Mouse (Mus musculus) T-helper 17 cell (primary cell): Measurements from ENCODE around the gene Smchd1.
"Not testable (repeated sequence)": the region's sequence is repeated elsewhere in the genome, so short reads cannot be mapped to it uniquely, and the experiment has no call there.

Source experiments
- in situ Hi-C, 2 experiments: fragments of 300-600 bp; cut with MboI, MseI; formaldehyde crosslinking; loops; 1 replicate in 1 of 2; 2 replicates in 1 of 2; pipeline ENCODE4 v1.15.1; 2025; ENCODE audit warnings: high pct_unique_total_duplicates in 2 of 2

The Smchd1 gene

DNA sequence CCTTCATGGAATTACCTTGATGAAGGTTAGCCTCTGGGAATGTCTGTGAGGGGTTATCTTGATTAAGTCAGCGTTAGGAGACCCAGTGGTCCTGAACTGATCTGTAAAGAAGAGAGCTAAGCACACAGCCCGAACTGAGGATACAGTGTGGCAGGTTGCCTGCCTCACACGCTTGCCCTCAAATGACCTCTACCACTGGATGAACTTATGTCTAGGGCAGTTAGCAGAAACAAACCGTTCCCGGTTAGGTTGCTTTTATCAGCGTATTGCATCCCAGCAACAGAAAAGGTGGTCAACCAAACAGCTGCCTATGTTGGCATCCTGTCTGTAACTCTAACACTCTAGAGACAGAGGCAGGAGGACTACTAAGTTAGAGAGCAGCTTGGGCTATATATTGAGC, 30.0 kb downstream of the Smchd1 start:
- in situ Hi-C loops: loop anchor here in 1 of 2 experiments (5.0 kb wide), 1 partner anchor 38 kb away; no protein-coding TSS in a partner anchor

DNA sequence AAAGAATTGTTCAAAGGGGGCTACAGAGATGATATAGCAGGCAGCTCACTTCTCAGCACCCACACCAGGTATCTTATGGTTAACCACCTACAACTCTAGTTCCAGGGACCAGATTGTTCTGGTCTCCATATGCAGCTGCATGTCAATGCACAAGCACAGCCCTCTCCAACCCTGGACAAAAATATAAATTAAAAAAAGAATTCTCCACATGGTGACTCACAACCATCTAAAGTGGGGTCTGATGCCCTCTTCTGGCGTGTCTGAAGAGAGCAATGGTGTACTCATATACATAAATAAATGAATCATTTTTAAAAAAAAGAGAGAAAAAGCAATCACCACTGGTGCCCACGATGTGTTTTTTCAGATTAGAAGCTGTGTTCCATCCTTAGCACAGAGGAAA, 30.4 kb downstream of the Smchd1 start:
- in situ Hi-C loops: loop anchor here in 1 of 2 experiments (5.0 kb wide), 1 partner anchor 37 kb away; no protein-coding TSS in a partner anchor

DNA sequence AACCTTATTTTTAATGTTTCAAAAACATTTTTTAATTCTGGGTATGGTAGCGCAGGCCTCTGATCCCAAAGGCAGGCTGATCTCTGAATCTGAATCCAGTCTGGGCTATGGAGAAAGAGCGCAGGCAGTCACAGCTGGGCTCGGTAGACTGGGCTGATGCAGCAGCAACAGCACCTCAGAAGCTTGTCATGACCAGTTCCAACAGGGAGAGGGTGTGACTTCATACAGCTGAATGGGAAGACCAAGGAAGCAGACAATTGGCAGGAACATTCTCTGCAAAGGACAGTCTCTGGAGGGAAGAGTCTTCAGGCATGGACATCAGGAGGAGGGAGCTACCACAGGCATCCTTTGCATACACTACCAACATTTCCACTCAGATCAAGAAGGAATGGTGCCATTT, 31.0 kb downstream of the Smchd1 start:
- in situ Hi-C loops: no loop called here

DNA sequence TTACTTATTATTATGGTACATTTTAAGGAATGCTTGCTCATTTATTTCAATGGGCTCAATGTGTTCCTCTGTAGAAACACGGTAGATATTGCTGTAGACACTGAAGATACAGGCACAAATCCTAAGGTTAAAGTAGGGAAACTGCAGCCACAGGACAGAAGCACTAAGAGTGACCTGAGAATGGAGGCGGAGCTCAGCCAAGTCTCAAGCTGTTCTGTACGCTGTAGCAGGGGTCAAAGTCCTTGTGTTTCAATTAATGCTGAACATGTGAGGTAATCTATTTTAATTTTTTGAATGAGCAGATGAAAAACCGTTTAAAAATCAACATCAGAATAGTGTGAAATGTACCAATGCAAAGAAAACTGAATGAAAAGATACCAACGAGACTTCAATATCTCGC, 31.9 kb downstream of the Smchd1 start:
- in situ Hi-C loops: no loop called here

DNA sequence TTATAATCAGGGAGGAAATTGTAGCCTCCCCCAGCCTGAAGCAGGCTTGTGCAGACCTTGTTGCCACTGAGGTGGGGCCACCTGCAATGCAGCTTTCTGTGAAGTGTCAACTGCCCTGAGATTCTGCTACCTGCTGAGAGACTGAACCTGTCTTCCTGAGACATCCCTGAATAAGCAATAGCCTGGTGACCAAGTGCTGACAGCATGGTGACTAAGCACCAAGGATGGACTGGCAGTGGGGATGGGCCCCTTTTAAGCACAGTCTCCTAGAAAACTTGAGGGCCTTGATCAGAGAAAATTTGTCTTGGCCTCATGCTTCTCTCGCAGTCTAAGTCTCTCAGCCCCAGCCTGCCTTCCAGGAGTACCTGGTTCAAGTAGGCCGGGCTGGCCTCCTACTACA, 52.6 kb downstream of the Smchd1 start:
- in situ Hi-C loops: not testable (repeated sequence)

DNA sequence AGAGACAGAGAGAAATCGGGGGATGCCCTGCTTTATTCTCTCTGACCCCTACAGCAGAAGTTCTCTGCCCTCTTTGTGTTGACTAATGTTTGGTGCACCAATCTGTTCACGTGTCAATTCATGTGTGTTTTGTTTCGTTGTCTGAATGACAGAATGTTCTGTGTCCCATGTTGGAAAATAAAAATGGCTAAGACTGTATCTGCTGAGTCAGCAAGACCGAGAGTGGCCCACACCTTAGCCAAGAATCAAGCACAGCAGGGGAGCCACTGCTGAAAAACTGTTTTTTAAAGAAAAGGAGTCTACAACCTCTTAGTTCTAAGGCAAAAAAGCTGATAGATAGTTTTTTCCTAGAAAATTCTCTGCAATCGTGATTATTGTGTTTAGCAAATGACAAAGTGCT, 55.7 kb downstream of the Smchd1 start:
- in situ Hi-C loops: loop anchor here (5.0 to 10.0 kb wide), 2 partner anchors 67 to 235 kb away; no protein-coding TSS in a partner anchor

DNA sequence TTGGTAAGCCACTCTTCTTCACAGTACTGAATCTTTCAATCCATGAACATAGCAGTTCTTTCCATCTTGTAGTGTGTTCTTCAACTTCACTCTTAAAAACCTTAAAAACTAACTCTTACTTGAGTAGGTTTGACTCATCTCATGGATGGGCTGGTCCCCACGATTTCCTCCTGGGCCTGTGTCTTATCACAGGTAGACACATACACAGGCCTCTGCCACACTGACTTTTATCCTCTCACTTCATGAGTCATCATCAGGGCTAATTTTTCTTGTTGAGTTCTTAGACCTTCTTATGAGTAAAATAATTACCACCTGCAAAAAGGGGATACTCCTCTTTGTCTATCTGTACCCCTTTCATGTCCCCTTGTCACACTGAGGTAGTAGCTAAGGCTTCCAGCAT, 58.1 kb downstream of the Smchd1 start:
- in situ Hi-C loops: loop anchor here (5.0 to 10.0 kb wide), 2 partner anchors 65 to 238 kb away; no protein-coding TSS in a partner anchor

DNA sequence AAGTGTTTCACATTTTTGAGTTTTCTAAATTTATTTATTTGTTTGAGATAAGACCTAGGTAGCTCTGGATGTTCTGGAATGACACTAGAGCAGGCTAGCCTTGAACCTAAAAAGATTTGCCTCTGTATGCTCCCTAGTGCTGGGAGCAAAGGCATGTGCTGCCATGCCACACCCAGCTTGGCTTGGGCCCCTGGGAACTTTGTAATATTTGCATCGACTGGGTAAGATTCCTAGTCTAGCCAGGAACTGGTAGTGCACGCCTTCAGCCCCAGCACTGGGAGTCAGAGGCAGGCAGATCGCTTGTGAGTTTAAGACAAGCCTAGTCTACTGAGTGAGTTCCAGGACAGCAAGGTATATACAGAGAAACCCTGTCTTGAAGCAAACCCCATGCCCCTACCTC, 87.7 kb downstream of the Smchd1 start:
- in situ Hi-C loops: loop anchor here in 1 of 2 experiments (25.0 kb wide), 1 partner anchor 250 kb away; no protein-coding TSS in a partner anchor

DNA sequence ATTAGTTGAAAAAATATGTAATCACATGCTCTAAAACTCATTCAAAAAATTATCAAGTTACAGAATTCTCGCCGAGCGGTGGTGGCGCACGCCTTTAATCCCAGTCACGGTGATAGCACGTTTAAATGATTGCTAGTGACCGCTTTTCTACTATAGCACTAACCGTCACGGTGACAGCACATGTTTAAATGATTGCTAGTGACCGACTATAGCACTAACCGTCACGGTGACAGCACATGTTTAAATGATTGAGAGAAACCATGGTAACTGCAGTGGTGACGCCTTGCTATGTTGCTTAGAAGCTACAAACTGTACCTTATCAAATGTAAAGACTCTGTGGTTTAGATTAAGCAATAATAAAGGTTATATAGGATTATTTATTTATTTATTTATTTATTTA, 94.8 kb downstream of the Smchd1 start:
- in situ Hi-C loops: loop anchor here in 1 of 2 experiments (25.0 kb wide), 1 partner anchor 257 kb away; no protein-coding TSS in a partner anchor

DNA sequence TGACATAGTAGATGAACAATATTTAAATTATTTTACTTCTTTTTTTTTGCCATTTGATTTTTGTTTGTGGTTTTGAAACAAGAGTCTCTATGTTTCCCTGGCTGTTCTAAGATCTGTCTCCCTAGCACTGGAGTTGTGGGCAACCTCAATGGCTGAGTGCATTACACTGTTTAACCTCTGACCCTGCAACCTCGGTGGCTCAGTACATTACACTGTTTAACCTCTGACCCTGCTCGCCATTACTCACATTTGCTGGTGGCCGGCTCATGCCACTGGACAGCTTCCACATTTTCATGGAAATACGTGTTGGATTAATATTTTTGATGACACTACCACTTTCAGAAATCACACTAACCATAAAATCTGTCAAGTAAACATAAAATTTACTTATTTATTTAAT, 97.2 kb downstream of the Smchd1 start:
- in situ Hi-C loops: loop anchor here in 1 of 2 experiments (25.0 kb wide), 1 partner anchor 259 kb away; no protein-coding TSS in a partner anchor

DNA sequence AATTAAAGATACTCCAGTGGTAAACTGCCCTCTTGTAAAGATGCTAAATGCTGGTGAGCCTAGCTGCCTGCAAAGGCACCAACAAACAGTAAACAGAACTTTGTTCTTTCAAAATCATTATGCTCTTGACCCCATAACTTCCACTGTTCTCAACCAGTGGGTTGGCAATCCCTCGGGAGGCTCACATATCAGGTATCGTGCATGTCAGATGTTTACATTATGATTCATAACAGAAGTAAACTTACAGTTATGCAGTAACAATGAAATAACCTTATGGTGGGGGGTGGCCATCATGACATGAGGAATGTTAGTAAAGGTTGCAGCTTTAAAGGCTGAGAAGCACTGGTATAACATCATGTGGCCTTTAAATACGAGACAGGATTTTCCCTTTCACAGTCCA, 119.6 kb downstream of the Smchd1 start:
- in situ Hi-C loops: no loop called here

DNA sequence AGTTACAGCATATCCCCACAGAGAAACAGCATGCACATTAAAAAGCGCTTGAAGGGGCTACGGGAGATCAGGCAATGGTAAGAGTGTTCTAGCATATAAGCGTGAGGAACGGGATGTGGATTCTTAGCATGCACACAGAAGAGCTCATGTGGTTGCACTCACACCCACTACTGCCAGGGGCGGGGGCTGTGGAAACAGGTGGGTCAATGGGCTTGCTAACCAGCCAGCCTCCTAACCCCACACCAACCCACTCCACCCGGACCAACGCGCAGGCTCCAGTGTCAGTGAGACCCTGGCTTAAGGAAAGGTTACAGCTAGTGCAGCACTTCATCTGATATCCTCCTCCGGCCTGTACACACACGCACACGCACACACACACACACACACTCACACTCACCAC, 120.9 kb downstream of the Smchd1 start:
- in situ Hi-C loops: loop anchor here in 1 of 2 experiments (5.0 kb wide), 1 partner anchor 63 kb away; no protein-coding TSS in a partner anchor

DNA sequence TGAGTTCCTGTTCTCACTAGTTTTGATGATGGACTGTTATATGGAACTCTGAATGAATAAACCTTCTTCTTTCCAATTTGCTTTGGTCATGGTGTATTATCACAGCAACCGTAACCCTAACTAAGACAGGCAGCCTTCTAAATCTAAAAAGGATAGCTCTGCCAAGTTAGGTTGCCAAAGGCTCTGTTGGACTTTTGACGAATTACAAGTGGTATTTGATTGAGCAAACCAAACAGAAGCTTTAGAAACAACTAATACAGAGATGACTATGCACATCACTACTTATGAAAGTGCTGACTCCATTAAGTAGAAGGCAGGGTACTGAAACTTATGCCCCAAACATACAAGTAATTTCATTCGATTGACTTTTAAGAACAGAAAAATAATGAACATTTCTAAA, 127.0 kb downstream of the Smchd1 start:
- in situ Hi-C loops: no loop called here

DNA sequence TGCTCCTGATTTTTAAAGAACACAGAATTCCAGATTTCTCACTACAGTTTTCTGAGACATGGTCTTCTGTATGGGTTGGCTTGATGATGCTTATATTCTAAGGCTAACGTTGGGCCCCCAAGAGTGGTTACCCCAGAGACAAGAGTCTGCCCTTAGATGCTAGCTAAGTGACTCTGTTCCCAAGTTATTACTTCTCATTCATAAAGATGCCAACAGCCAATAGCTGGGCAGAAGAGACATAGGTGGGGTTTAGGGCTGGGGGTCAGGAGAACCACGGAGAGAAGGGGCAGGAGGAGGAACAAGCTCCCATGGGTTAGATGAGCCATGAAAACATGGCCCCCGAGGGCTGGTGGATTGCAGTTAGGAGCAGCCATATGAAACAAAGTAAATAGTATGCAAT, 133.1 kb downstream of the Smchd1 start:
- in situ Hi-C loops: no loop called here

DNA sequence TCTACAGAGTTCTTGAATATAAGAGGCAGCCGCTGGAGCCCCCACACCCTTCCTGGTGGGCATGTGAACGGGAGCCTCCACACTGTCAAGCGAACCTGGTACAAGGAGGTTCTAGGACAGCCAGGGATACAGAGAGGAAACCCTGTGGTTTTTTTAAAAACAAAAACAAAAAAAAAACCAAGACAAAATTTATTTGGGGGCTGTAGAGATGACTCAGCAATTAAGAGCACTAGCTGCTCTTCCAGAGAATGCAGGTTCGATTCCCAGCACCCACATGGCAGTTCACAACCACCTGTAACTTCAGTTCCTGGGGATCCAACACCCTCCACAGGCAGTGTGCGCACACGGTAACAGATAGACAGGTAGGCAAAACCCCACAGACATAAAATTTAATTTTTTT, 136.5 kb downstream of the Smchd1 start:
- in situ Hi-C loops: no loop called here

DNA sequence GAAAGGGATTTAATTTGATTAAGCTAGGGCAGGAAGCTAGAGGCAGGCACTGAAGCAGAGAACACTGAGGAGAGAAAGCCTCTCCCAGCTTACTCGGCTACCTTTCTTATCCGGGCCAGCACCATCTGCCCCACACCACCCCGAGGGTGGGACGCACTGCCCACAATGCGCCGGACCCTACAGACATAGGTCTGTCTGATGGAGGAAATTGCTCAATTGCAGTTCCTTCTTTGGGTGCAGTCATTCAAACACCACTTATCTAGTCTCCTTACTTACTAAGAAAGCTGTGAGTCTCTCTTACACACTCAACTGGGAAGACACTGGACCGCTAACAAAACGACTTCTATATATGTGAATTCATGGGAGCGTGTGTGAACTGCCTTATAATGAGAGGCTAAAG, 137.6 kb downstream of the Smchd1 start:
- in situ Hi-C loops: no loop called here

DNA sequence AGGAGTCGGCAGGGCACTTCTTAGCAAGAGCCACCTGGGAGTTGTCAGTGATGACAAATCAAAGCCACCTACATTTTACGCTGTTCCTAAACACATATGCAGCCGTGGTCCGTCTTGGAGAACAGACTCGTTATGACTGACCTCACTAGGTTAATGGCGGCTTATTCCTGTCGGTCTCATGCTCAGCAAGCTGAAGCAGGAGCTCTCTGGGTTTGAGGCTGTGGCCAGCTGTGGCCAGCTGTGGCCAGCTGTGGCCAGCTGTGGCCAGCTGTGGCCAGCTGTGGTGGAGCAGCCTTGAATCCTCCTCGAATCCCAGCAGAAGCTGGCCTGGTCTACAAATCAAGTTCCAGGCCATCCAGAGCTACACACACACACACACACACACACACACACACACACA, 138.7 kb downstream of the Smchd1 start:
- in situ Hi-C loops: no loop called here

DNA sequence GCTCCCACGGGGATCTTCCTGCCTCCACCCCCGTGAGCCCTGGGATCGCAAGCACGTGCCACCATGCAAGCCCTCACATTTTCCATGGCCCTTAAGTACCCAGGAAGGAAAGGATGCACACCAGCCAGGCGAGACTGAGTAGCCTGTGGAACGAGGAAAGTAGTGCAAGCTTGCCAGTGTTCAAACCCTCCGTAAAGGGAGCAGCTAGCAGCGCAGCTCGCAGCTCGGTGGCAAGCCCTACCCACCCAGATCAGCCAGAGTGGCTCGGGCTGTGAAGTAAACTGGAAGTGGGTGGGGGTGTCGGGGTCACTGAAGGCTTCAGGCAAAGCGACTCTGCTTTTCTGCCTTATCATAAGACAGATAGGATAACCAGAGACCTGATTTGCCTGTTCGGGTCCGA, 142.8 kb downstream of the Smchd1 start:
- in situ Hi-C loops: no loop called here

DNA sequence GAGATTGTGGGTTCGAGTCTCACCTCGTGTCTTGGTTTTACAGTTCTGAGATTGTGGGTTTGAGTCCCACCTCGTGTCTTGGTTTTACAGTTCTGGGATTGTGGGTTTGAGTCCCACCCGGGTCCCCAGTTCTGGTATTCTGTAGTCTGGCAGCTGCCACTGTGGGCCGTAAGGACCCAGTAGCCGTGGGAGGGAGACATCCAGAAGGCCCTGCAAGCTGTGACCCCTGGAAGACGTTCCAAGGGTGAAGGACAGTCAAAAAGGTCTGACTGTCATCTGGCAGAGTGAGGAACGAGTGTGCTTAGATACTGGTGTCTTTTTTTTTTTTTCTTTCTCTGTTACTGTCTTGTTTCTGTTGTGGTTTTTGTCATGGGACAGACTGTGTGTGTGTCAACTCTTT, 154.4 kb downstream of the Smchd1 start:
- in situ Hi-C loops: not testable (repeated sequence)

DNA sequence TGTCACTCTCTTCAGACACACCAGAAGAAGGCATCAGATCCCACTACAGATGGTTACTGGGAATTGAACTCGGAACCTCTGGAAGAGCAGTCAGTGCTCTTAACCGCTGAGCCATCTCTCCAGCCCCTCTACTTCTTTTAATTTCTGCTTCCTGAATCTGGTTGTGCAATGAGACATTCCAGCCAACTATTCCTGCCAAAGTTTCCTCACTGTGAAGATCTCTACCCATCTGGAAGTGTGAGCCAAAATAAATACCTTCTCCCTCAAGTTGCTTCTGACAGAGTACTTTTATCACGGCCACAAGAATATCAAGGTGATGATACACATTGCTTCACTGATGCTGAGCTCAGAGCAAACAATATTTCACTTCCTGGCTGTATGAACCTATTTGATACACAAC, 155.8 kb downstream of the Smchd1 start:
- in situ Hi-C loops: no loop called here

DNA sequence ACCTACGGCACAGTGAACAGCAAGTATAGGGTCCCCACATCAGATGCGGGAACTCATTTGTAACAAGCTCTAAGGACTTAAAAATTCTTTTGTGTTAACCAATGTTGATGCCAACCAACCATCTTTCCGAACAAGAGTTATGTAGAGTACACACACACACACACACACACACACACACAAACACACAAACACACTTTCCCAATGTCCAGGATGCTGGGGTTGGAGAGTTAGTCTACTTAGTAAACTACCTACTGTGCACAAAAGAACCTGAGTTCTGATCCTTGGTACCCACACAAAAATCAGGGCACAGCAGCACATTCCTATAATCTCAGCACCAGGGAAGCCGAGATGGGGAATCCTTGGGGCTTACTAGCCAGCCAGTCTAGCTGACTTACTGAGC, 157.6 kb downstream of the Smchd1 start:
- in situ Hi-C loops: no loop called here

DNA sequence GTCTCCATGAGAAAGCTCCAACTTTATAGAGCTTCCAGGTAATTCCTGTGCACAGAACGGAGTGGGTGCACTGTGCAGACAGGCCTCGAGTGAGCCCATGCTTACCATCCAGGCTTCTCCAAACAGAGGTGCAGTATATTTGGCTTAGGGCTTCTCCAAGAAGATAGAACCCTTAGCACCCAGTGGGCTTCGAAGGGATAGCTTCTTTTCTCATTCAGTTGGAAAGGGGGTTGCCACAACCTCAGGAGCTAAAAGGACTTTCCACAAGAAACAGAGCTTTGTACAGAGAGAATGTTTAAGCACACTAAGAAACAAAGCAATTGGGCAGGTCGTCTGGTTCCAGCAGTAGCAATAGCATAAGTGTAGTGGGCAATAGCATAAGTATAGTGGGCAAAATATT, 160.8 kb downstream of the Smchd1 start:
- in situ Hi-C loops: no loop called here

DNA sequence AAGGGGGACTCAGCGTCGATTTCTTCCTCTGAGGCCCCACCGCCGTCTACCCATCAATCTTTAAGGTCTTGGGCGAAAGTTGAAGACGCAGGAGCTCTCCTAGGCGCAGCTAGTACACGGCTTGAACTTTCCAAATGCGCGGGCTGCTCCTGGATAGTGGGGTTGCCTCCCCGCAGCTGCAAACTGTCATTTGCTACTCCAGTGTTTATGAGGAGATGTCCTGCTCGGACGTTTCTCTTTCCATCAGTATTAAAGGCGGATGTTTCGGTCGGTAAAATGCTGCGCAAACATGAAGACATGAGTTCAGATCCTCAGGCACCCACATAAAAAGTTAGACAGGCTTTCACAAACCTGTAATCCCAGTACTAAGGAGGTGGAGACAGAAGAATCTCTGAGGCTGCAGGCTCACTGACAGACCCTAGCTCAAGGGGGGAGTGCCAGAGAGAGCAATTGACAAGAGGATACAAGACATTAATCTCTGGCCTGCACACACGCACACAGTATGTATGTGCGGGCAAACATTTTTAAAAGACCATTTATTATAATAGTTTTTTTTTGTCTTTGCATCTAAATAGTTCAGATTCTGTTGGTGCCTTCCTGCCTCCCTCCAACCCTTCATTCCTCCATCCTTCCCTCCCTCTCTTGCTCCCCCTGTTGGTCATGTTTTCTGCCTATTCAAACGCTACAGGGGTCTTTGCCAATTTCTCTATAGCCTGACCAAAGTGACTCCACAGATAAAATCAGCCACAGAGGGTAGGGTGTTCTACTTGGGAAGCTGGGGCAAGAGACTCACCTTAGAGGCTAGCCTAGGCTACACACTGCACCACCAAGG, 163.6 kb downstream of the Smchd1 start, which contains the start of gene Emilin2:
Gene Emilin2, minus strand, starts transcription at position 639 of the 832 bp plus-strand sequence.
- in situ Hi-C loops: no loop called here
